Mouse (Mus musculus): ENCODE measurements at regions not wholly inside any gene's neighbourhood (a gene's known extent, or its start where the extent isn't known, plus 50 kb on each side); places are given as distances from the start of the nearest gene placed in this dataset.

GRCm38 (mm10) chr3:39375465-39375864 is 488.7 kb downstream of the Fat4 start:
- DNase-seq = no peak

GRCm38 (mm10) chr3:39388491-39388890 is 501.8 kb downstream of the Fat4 start:
- DNase-seq = no peak

- DNase-seq = no peak
These were observed 503.7 kb downstream of the Fat4 start for GRCm38 (mm10) chr3:39390442-39390841.

- no peak for DNase-seq
These were observed 505.3 kb downstream of the Fat4 start for GRCm38 (mm10) chr3:39392053-39392452.

GRCm38 (mm10) chr3:39396672-39397071 is 509.9 kb downstream of the Fat4 start:
- DNase-seq = no peak

GRCm38 (mm10) chr3:39397255-39397654 is 510.5 kb downstream of the Fat4 start:
- no peak for DNase-seq

GRCm38 (mm10) chr3:39397677-39398076 is 510.9 kb downstream of the Fat4 start:
- no peak for DNase-seq

- no peak for DNase-seq
These were observed 538.3 kb downstream of the Fat4 start for GRCm38 (mm10) chr3:39424778-39425642.

GRCm38 (mm10) chr3:39425643-39426016 is 538.9 kb downstream of the Fat4 start:
- DNase-seq = no peak

GRCm38 (mm10) chr3:39443328-39443727 is 556.6 kb downstream of the Fat4 start:
- peak; percentile 53 for DNase-seq

- DNase-seq = no peak
These were observed 568.9 kb downstream of the Fat4 start for GRCm38 (mm10) chr3:39455650-39456049.

GRCm38 (mm10) chr3:39460183-39460888 is 573.6 kb downstream of the Fat4 start:
- no peak for DNase-seq

GRCm38 (mm10) chr3:39461561-39461960 is 574.8 kb downstream of the Fat4 start:
- DNase-seq = no peak

GRCm38 (mm10) chr3:39465811-39466210 is 579.1 kb downstream of the Fat4 start:
- DNase-seq = no peak

GRCm38 (mm10) chr3:39489392-39489791 is 602.7 kb downstream of the Fat4 start:
- DNase-seq = no peak

- DNase-seq = no peak
These were observed 607.6 kb downstream of the Fat4 start for GRCm38 (mm10) chr3:39494363-39494762.

- no peak for DNase-seq
These were observed 641.3 kb downstream of the Fat4 start for GRCm38 (mm10) chr3:39528087-39528486.

- no peak for DNase-seq
These were observed 650.8 kb downstream of the Fat4 start for GRCm38 (mm10) chr3:39537515-39537914.

- DNase-seq = no peak
These were observed 653.9 kb downstream of the Fat4 start for GRCm38 (mm10) chr3:39540530-39541118.

GRCm38 (mm10) chr3:39559460-39560041 is 672.8 kb downstream of the Fat4 start:
- no peak for DNase-seq

GRCm38 (mm10) chr3:39560951-39561350 is 674.2 kb downstream of the Fat4 start:
- DNase-seq = no peak

GRCm38 (mm10) chr3:39571444-39572237 is 684.9 kb downstream of the Fat4 start:
- DNase-seq = no peak

GRCm38 (mm10) chr3:39575200-39575599 is 688.5 kb downstream of the Fat4 start:
- DNase-seq = no peak

All from retina, postnatal 1 day (tissue).